Mouse (Mus musculus) cerebellum, adult 2 months (tissue): ENCODE measurements around the gene Wdfy3.

Experiments used
- CTCF ChIP-seq: fragments of 200-500 bp; IDR thresholded peaks from 2 replicates; pipeline ENCODE4 v1.5.1; 2011; ENCODE audit warnings: low read depth, mild to moderate bottlenecking, control low read depth, low read length, moderate library complexity, borderline replicate concordance; ENCODE audit not compliant: insufficient read depth
- POLR2A ChIP-seq: fragments of 200-500 bp; IDR thresholded peaks from 2 replicates; pipeline ENCODE4 v1.6.1; 2011; ENCODE audit warnings: low read length, control low read depth, borderline replicate concordance; ENCODE audit not compliant: insufficient read depth

- TF ChIP-seq CTCF (no peak), POLR2A (no peak)
Measured at GRCm38 (mm10) chr5:101821491-101822310, 248.0 kb downstream of the Wdfy3 start.
